Mouse (Mus musculus) embryonic facial prominence, embryonic 10.5 days (tissue): ENCODE results near the gene Xpo5. TPM values are rescaled to one million over a fixed set of nuclear protein-coding genes. Genes with fewer than 3 reads are reported as not detected.

Experiments
- DNase-seq: peaks from one replicate; pipeline ENCODE4 v3.0.0-alpha.2; 2017; ENCODE audit warnings: low spot score
- H3K27ac ChIP-seq: fragments of 300-500 bp; sonication (generic); replicated peaks from 2 replicates; pipeline ENCODE4 v1.5.1; 2016; ENCODE audit warnings: mild to moderate bottlenecking
- H3K27me3 ChIP-seq: fragments of 300-500 bp; sonication (generic); replicated peaks from 2 replicates; pipeline ENCODE4 v1.6.1; 2016; ENCODE audit warnings: low read depth, mild to moderate bottlenecking; ENCODE audit not compliant: poor library complexity, severe bottlenecking
- H3K36me3 ChIP-seq: fragments of 300-500 bp; sonication (generic); replicated peaks from 2 replicates; pipeline ENCODE4 v1.6.1; 2016; ENCODE audit warnings: mild to moderate bottlenecking, moderate library complexity
- H3K4me1 ChIP-seq: fragments of 300-500 bp; sonication (generic); 2 replicates; pipeline ENCODE4 v1.6.1; 2016
- H3K4me3 ChIP-seq: fragments of 300-500 bp; sonication (generic); 2 replicates; pipeline ENCODE4 v1.5.1; 2016; ENCODE audit warnings: mild to moderate bottlenecking, moderate library complexity
- H3K9me3 ChIP-seq: fragments of 300-500 bp; sonication (generic); 2 replicates; pipeline ENCODE4 v1.6.1; 2016; ENCODE audit warnings: mild to moderate bottlenecking
- WGBS: fragments of 180-500 bp; shearing (Covaris S2); methylation state at CpG from one replicate; pipeline ENCODE4 v1.1.7; 2016; 5-methylcytosine and 5-hydroxymethylcytosine counted together
- polyA plus RNA-seq: library from polyadenylated mRNA; unstranded; fragments of >200 nt; fragmentation: Nextera tagmentation; extraction: Ambion mirVana; gene quantifications from 2 replicates; pipeline ENCODE4 v1.2.1, GENCODE M21; 2016

Gene Xpo5
- polyA plus RNA-seq, 1 experiment from 2014 or later: 72.7 TPM

DNA sequence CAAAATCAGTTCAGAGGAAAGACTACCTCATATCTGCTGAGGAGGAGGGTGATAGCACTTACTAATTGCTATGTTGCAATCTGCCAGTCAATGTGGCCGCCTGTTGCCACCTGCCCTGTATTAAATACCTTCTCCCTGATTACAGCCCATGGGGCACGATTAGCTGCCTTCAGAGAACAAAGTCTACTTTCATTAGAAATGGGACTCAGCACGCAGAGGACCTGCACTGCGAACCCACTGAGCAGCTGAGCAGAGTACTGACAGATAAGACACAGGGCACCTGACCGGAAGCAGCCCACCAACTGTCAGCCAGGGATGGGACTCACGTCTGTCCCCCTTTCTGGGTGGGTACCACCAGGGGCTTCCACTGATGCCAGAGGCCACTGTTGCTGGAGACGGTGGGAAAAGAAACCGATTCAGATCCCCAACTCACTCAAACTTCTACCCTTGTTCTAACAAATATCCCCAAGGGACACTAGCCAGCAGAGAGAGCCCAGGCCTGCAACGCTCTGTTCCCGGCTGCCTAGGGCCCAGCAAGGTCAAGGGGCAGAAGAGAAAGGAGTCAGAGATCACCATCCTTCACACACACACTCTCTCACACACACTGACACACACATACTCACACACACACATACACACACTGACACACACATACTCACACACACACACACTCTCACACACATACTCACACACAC is 65.6 kb downstream of the Xpo5 start:
- no peak for DNase-seq
- Histone ChIP-seq H3K36me3 (peaks cover 99% of the 10 kb centered on the region), H3K9me3 (no peaks in the 10 kb centered on the region), H3K4me1 (peaks cover 51% of the 10 kb centered on the region), H3K27me3 (no peaks in the 10 kb centered on the region), H3K27ac (no peak overlapping the region), H3K4me3 (no peak overlapping the region)
- 68% methylated on average over 10 of the region's 10 CpGs for WGBS

DNA sequence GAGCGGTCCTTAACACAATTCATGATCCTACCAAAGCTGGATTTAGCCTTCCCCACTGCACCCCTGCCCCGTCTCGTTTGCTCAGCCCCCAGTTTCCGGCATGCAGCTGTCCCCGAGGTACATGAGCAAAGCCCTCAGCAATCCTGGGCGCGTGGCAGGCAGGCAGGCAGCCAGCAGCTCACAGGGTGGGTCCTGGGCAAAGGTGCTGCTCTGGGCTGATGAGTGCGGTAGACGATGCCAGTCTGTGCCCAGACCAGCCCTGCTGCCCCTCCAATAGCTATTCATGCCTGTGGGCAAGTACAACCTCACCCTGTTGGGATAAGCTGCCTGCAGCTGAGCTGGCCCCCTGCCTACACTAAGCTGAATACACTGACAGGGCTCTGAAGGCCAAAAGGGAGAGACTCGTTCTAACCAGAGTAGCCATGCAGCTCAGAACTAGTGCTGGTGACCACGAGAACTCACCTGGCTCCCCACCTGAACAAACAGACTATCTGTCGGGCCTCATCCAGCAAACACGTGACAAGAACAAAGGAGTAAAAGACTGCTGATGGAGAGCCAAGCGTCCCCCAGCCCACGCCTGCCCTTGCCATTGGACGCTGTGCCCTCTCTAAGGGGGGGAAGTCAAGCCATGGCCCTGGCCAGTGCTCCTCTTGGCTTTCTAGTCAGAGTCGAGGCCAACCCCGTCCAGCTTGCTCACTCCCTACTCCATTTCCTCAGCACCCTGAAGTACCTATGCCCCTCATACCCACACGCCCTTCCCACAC is 67.4 kb downstream of the Xpo5 start:
- H3K27ac ChIP-seq: no peak overlapping the region
- no peak overlapping the region for H3K4me3 ChIP-seq
- no peak for DNase-seq
- peaks cover 97% of the 10 kb centered on the region for H3K36me3 ChIP-seq
- no peaks in the 10 kb centered on the region for H3K9me3 ChIP-seq
- H3K27me3 ChIP-seq: no peaks in the 10 kb centered on the region
- H3K4me1 ChIP-seq: peaks cover 68% of the 10 kb centered on the region
- WGBS: 90% methylated on average over 19 of the region's 19 CpGs

DNA sequence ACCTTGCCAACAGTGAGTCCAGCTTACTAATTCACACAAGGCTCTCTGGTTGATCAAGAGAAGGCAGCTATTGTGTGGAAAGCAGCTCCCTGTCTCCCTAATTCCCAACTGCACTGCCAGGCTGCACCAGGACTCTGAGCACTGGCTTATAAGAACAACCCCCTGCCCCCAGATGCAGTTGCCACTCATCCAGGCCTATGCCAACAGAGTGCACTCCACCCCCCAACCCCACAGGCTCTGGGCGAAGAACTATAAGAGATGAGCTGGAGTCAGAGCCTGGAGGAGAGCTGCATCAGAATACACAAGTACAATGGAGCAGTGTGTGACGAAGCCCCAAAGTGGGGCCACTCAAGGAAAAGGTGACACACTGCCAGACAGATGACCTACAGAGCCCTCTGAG is 69.5 kb downstream of the Xpo5 start:
- Histone ChIP-seq H3K27me3 (no peaks in the 10 kb centered on the region), H3K27ac (no peak overlapping the region), H3K36me3 (peaks cover 95% of the 10 kb centered on the region), H3K4me1 (peaks cover 62% of the 10 kb centered on the region), H3K4me3 (no peak overlapping the region), H3K9me3 (no peaks in the 10 kb centered on the region)
- DNase-seq: no peak
- WGBS: 77% methylated on average over 2 of the region's 2 CpGs

DNA sequence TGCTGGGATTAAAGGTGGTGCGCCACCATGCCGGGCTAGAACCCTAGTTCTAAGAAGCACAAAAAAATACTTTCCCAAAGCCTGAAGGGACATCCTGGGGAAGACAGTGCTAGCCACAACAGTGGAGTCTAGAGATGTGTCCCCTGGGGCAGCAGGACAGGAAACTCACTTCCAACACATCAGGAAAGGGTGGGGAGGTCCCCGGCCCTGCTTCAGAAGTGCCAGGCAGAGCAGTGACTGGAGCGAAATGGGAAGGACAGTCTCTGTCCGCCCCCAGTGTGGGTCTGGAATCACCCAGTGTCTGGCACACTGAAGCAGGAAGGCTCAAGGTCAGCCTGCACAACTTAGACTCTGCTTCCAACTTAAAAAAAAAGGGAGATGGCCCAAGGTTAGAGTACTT is 70.1 kb downstream of the Xpo5 start:
- H3K4me1 ChIP-seq: peaks cover 62% of the 10 kb centered on the region
- H3K27ac ChIP-seq: no peak overlapping the region
- H3K27me3 ChIP-seq: no peaks in the 10 kb centered on the region
- DNase-seq: no peak
- 79% methylated on average over 5 of the region's 5 CpGs for WGBS
- no peaks in the 10 kb centered on the region for H3K9me3 ChIP-seq
- H3K4me3 ChIP-seq: no peak overlapping the region
- H3K36me3 ChIP-seq: peaks cover 95% of the 10 kb centered on the region

DNA sequence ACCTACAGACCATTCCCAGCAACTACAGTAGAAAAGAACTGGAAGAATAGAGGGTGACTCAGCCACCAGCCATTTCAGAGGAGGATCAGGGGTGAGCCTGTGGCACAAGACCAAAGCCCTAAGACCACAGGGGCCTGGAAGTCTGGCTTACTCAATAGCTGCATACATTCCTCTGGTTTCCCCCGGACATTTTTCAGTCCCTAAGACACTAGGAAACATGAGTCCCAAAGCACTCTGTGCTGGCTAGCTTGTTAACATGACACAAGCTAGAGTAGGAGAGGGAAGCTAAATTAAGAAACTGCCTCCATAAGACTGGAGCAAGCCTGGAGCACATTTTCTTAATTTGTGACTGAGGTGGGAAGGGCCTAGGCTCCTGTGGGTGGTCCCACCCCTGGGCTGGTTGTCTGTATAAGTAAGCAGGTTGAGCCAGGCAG is 71.2 kb downstream of the Xpo5 start:
- H3K36me3 ChIP-seq: peaks cover 94% of the 10 kb centered on the region

DNA sequence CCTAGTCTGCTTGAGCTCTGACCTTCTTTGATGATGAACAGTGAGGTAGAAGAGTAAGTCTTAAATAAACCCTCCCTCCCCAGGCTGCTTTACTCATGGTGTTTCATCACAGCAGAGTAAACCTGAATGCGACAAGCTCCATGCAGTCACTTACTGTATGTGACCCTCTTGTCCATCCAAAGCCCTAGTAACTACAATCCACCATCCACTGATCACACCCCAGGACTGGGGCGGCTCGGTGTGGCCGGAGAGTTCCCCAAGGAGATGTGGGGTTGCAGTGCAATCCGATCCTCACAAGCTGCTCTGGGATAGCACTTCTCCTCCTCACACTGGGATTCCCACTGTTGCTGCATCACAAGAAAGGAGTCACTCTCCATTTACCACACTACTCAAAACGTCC is 71.9 kb downstream of the Xpo5 start:
- peaks cover 67% of the 10 kb centered on the region for H3K4me1 ChIP-seq
- H3K27me3 ChIP-seq: no peaks in the 10 kb centered on the region
- H3K4me3 ChIP-seq: peak overlapping the region; percentile 26; the same call in 1 of the 2 replicates
- peak overlapping the region; percentile 71 for H3K27ac ChIP-seq
- H3K36me3 ChIP-seq: peaks cover 94% of the 10 kb centered on the region
- 44% methylated on average over 6 of the region's 6 CpGs for WGBS
- no peak for DNase-seq
- no peaks in the 10 kb centered on the region for H3K9me3 ChIP-seq

More for the DNA sequence above, 71.2 kb downstream of the Xpo5 start:
- Histone ChIP-seq H3K9me3 (no peaks in the 10 kb centered on the region), H3K27ac (peak overlapping the region; percentile 71), H3K4me1 (peaks cover 64% of the 10 kb centered on the region), H3K27me3 (no peaks in the 10 kb centered on the region), H3K4me3 (0 out of 2 replicates have a peak overlapping the region, but pooled peaks have one; percentile 20)
- DNase-seq: no peak
- 33% methylated on average over 1 of the region's 1 CpGs for WGBS

DNA sequence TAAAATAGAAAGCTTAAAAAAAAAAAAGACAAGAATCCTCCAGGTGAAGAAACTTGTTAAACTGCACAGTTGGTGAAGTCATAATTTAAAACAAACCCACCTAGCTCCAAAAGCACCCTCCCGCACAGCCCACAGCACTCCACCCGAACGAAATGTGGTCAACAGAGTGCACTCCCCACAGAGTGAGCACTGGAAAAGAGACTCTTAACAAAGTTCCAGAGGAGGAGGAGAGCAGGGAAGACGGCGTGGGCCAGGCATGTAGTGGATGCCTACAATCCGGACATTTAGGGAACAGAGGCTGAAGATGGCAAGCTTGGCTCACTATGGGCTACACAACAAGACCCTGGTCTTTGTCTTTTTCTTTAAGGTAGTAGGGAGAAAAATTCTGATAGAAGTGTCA is 72.5 kb downstream of the Xpo5 start:
- Histone ChIP-seq H3K27ac (no peak overlapping the region; the same call in 1 of the 2 replicates), H3K36me3 (peaks cover 94% of the 10 kb centered on the region), H3K27me3 (no peaks in the 10 kb centered on the region), H3K9me3 (no peaks in the 10 kb centered on the region), H3K4me1 (peaks cover 63% of the 10 kb centered on the region), H3K4me3 (no peak overlapping the region)
- WGBS: 83% methylated on average over 6 of the region's 6 CpGs
- no peak for DNase-seq

DNA sequence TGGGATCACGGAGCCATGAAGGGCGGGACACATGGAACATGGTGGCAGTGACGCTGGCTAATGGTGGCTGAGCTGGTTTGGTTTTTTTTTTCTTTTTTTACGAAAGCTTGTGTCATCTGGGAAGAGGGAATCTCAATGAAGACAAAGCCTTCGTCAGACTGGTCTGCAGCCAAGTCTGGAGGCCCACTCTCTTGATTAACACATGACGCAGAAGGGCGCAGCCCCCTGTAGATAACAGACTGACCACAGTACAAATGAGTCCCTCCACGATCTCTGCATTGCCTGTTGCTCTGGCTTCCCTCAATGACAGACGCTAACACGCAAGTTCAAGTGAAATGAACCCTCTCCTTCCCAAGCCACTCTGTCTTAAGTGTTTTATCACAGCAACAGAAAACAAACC is 72.9 kb downstream of the Xpo5 start:
- DNase-seq: no peak
- Histone ChIP-seq H3K9me3 (no peaks in the 10 kb centered on the region), H3K36me3 (peaks cover 94% of the 10 kb centered on the region), H3K27me3 (no peaks in the 10 kb centered on the region), H3K27ac (no peak overlapping the region), H3K4me1 (peaks cover 63% of the 10 kb centered on the region), H3K4me3 (no peak overlapping the region)
- 92% methylated on average over 10 of the region's 10 CpGs for WGBS

DNA sequence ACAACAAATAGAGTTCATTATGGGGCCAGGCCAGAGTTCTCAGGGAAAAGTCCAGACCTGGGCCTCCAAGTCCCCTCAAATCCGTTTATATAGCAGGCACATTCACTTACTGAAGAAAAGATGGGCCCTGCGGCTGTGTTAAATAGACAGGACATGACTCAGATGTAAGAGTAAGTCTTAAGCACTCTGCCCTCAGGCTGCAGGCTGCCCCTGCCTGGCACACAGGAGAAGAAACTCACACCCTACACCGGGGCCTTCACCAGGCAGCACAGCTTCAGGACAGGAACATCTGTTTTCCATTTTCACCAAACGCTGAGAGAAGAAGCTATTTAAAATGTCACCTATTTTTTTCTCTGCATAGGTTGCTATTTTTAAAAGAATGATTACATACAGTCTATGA is 75.0 kb downstream of the Xpo5 start:
- DNase-seq: peak; percentile 62
- H3K36me3 ChIP-seq: peaks cover 80% of the 10 kb centered on the region
- H3K27ac ChIP-seq: peak overlapping the region; percentile 32; the same call in 1 of the 2 replicates
- H3K4me1 ChIP-seq: peaks cover 72% of the 10 kb centered on the region
- no peaks in the 10 kb centered on the region for H3K27me3 ChIP-seq
- no peaks in the 10 kb centered on the region for H3K9me3 ChIP-seq
- H3K4me3 ChIP-seq: no peak overlapping the region
- 33% methylated on average over 4 of the region's 4 CpGs for WGBS

DNA sequence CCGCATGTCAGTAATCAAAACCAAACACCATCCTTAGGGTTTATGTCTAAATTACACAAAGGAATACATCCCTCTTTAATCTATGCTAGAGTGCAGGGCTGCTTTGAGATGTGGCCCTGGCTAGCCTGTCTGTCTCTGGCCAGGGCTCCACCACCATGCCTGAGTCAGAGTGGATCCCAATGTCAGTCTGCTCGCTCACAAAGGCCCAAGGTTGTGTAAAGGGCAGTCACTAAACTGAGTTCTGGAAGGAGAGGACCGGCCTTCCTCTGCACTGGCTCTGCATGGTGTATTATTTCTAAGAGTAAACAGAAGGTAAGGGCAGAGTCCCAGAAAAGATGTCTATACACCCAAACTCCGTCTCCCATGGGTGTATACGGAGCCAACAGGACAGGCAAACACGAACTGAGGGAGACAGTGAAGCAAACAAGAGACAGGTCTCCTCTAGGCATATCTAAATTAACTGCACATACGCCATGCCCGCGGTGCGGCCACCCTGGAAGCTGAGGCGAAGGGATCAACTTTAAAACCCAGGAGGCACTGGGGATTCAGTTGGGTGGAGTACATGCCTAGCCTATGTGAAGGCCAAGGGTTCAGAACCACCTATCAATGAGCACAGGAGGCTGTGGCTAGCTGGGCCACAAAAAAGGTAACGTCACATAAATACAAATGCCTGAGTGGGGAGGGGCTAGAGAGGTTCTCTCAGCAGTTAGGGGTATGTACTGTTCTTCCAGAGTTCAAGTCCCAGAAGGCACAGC is 75.6 kb downstream of the Xpo5 start:
- Histone ChIP-seq H3K36me3 (peaks cover 74% of the 10 kb centered on the region), H3K9me3 (no peaks in the 10 kb centered on the region), H3K27me3 (no peaks in the 10 kb centered on the region), H3K27ac (peak overlapping the region; percentile 74), H3K4me3 (peak overlapping the region; percentile 18; the same call in 1 of the 2 replicates), H3K4me1 (peaks cover 72% of the 10 kb centered on the region)
- whole genome bisulfite sequencing: 71% methylated on average over 12 of the region's 12 CpGs
- no peak for DNase-seq

DNA sequence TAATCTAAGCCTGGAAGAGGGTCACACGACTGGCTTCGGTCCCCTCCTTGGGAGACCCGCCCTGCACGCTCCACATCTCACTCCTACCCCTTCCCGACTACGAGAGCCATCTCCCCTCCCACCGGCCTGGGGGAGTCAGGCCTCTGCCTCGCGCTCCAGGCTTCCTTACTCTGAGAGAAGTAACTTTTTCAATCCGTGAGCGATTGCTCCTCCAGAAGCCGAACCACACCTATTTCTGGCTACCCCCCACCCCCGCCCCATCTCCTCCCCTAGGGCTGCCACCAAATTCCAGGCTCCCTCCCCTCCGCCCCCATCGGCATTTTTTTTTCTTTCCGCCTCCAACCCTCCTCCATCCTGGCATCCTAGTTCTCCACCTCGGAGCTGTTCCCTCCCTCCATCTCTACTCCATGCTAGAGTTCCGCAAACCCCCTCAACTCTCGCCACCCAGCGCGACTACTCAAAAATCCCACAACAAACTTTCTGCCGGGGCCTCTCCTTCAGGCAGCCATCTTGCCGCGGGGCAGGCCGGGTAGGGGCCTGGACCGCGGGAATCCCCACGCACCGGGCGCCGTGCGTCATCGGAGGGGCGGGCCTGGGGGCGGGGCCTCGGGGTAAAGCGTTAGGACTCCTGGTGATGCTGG is 80.0 kb downstream of the Xpo5 start, which contains the start of gene Tjap1:
Gene Tjap1, minus strand, starts transcription at position 544 of the 641 bp plus-strand sequence.
- under 1% methylated on average over 37 of the region's 37 CpGs for WGBS
- Histone ChIP-seq H3K27me3 (no peaks in the 10 kb centered on the region), H3K36me3 (peaks cover 35% of the 10 kb centered on the region), H3K4me1 (peaks cover 59% of the 10 kb centered on the region), H3K27ac (peak within 1 kb of the TSS; percentile 92), H3K4me3 (peak within 1 kb of the TSS; percentile 90), H3K9me3 (no peaks in the 10 kb centered on the region)
- peak; percentile 97 for DNase-seq

DNA sequence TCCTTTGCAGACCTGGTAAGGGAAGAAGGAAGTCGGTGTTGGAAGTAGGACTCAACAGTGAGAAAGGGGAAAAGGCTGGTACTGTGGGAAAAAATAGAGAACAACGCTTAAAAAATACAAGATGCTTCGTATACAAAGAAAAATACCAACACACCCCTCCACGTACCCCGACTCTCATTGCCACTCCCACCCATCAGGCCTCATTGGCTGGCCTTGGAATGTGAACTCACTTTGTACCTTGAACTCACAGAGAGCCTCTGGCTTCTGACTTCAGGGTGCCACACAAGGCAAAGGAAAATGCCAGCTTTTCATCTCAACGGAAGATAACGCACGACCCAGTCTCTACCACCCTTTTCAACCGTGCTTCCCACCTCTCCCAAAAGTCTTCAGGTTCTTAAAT is 80.6 kb downstream of the Xpo5 start:
- no peak for DNase-seq
- Histone ChIP-seq H3K4me3 (peak overlapping the region; percentile 90), H3K27ac (peak overlapping the region; percentile 92), H3K4me1 (peaks cover 59% of the 10 kb centered on the region), H3K27me3 (no peaks in the 10 kb centered on the region), H3K36me3 (peaks cover 31% of the 10 kb centered on the region), H3K9me3 (no peaks in the 10 kb centered on the region)
- 21% methylated on average over 9 of the region's 9 CpGs for WGBS
